Mouse (Mus musculus): Measurements from ENCODE around the gene Prr5l.

DNA sequence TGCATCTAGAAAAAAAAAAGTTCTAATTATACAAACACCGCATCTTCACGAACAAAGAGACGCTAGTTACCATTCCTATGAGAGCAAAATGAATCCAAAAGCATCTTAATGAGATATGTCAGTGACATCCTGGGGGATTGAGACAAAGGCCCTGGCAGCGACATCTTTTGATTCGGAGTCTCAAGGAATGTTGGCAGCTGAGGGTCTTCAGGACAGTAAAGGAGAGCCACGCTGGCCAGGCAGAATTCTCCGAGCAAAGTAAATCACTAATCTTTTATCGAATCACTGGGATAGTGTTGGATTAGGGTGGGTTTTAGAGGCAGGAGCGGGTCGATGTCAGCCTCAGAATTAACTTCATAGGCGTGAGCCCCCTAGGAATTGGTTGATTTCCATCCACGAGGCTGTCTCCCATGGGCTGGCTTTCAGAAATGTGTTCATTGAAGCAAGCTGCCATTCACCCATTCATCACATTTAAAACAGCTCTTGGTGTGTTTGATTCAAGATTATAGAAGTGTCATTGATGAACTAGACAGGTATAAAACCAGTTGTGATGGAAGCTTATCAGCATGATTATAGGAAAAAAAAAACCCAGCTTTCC lies 42.9 kb upstream of the Prr5l start:
- TF ChIP-seq POLR2A (IDR thresholded peaks at IDR 0.05; ENCODE audit: low read depth, low read length) (no peak), CTCF (IDR thresholded peaks at IDR 0.05; ENCODE audit: borderline replicate concordance, insufficient read depth, low read length) (no peak)

All from embryonic fibroblast, embryonic 13.5 days (primary cell).